10 mouse cellular contexts compared by ENCODE assay signal in the genomic region with DNA sequence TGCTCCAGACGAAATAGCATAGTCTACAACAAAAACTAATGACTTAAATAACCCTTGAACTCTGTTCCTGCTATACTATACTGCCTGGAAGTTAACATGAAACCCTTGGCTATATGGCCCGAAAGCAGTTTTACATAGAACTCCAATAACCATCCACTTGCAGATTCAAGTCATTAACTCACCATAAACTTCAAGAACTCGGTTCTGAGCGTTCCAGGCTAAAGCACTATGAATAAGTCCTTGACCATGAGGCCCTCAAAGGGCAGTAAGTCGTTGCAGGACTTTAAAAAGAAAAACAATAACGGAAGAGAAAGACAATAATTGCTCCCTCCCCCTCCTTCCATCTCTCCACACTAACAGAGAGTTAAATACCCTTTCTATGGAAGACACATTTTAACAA.
DNase-seq lines count a peak whose midpoint lies in the region; ATAC-seq lines count a peak whose summit lies in the region.
"Had no signal": no experiment of that assay in that cellular context is flagged by ENCODE, and none has a peak within 500 bp of the region (broad histone marks: within the 10 kb centered on the region; RNA-seq: fewer than 3 reads in every experiment).

No protein-coding gene starts in this region.

- intact Hi-C loops in left cerebral cortex, postnatal 4 days (cut with DNase I) = no loop called here

- no peak overlapping the region for H3K9ac ChIP-seq in intestine, embryonic 14.5 days (ENCODE audit: low read length)
- H3K9ac ChIP-seq in intestine, embryonic 16.5 days (ENCODE audit: low read depth, low read length) = no peak overlapping the region
- H3K9ac ChIP-seq in midbrain, embryonic 12.5 days (replicated peaks) = no peak overlapping the region
- no peak overlapping the region for H3K9ac ChIP-seq in midbrain, embryonic 16.5 days (ENCODE audit: low read depth, low read length)
- H3K9ac ChIP-seq in hindbrain, embryonic 13.5 days = peak overlapping the region; percentile 43
- no peak overlapping the region for H3K9ac ChIP-seq in stomach, embryonic 15.5 days

- no peak for DNase-seq in intestine, embryonic 14.5 days (ENCODE audit: low spot score)
- DNase-seq in cerebellum, postnatal 36 days = no peak
- DNase-seq in left cerebral cortex, postnatal 4 days = no peak
- DNase-seq: adrenal gland, postnatal 14 days; cerebellum, postnatal 25 days had no signal

- no peaks in the 10 kb centered on the region for H3K4me1 ChIP-seq in intestine, embryonic 14.5 days (replicated peaks; ENCODE audit: control insufficient read depth, insufficient read depth, low read length)
- H3K4me1 ChIP-seq in intestine, embryonic 16.5 days (ENCODE audit: control insufficient read depth, insufficient read depth, low read length) = peaks cover 6% of the 10 kb centered on the region; the same call in 1 of the 2 replicates
- H3K4me1 ChIP-seq in midbrain, embryonic 12.5 days = peaks cover 24% of the 10 kb centered on the region
- H3K4me1 ChIP-seq in midbrain, embryonic 16.5 days (ENCODE audit: control insufficient read depth, insufficient read depth, low read length) = peaks cover 13% of the 10 kb centered on the region
- H3K4me1 ChIP-seq in hindbrain, embryonic 13.5 days (replicated peaks) = peaks cover 16% of the 10 kb centered on the region
- 0 out of 2 replicates have a peak, but pooled peaks cover 6% of the 10 kb centered on the region for H3K4me1 ChIP-seq in stomach, embryonic 15.5 days

- WGBS in intestine, embryonic 14.5 days = 48% methylated on average over 6 of the region's 6 CpGs
- 46% methylated on average over 6 of the region's 6 CpGs for WGBS in intestine, embryonic 16.5 days
- WGBS in midbrain, embryonic 12.5 days = 28% methylated on average over 6 of the region's 6 CpGs
- 41% methylated on average over 6 of the region's 6 CpGs for WGBS in midbrain, embryonic 16.5 days
- 24% methylated on average over 6 of the region's 6 CpGs for WGBS in hindbrain, embryonic 13.5 days
- 35% methylated on average over 6 of the region's 6 CpGs for WGBS in stomach, embryonic 15.5 days

- no peak overlapping the region for H3K4me2 ChIP-seq in intestine, embryonic 14.5 days (ENCODE audit: low read length)
- H3K4me2 ChIP-seq in intestine, embryonic 16.5 days (ENCODE audit: low read depth, low read length) = no peak overlapping the region
- H3K4me2 ChIP-seq in midbrain, embryonic 12.5 days (replicated peaks) = peak overlapping the region; percentile 91
- no peak overlapping the region for H3K4me2 ChIP-seq in midbrain, embryonic 16.5 days (ENCODE audit: low read length)
- H3K4me2 ChIP-seq in hindbrain, embryonic 13.5 days = peak overlapping the region; percentile 74
- peak overlapping the region; percentile 80 for H3K4me2 ChIP-seq in stomach, embryonic 15.5 days

- H3K27ac ChIP-seq in intestine, embryonic 14.5 days (ENCODE audit: low read depth) = no peak overlapping the region
- no peak overlapping the region for H3K27ac ChIP-seq in intestine, embryonic 16.5 days (ENCODE audit: low read length)
- H3K27ac ChIP-seq in midbrain, embryonic 12.5 days (replicated peaks) = no peak overlapping the region
- H3K27ac ChIP-seq in midbrain, embryonic 16.5 days (ENCODE audit: low read length) = no peak overlapping the region
- H3K27ac ChIP-seq in hindbrain, embryonic 13.5 days = no peak overlapping the region
- H3K27ac ChIP-seq in stomach, embryonic 15.5 days = peak overlapping the region; percentile 1; the same call in 1 of the 2 replicates

- H3K36me3 ChIP-seq in intestine, embryonic 14.5 days (ENCODE audit: control insufficient read depth, insufficient read depth, low read length) = no peaks in the 10 kb centered on the region
- H3K36me3 ChIP-seq in intestine, embryonic 16.5 days (ENCODE audit: control insufficient read depth, insufficient read depth, low read length) = no peaks in the 10 kb centered on the region
- H3K36me3 ChIP-seq in midbrain, embryonic 12.5 days = no peaks in the 10 kb centered on the region
- no peaks in the 10 kb centered on the region for H3K36me3 ChIP-seq in midbrain, embryonic 16.5 days (ENCODE audit: control insufficient read depth, insufficient read depth, low read length)
- no peaks in the 10 kb centered on the region for H3K36me3 ChIP-seq in hindbrain, embryonic 13.5 days
- no peaks in the 10 kb centered on the region for H3K36me3 ChIP-seq in stomach, embryonic 15.5 days

- peaks cover 65% of the 10 kb centered on the region for H3K27me3 ChIP-seq in intestine, embryonic 14.5 days (replicated peaks; ENCODE audit: control insufficient read depth, insufficient read depth, low read length)
- H3K27me3 ChIP-seq in intestine, embryonic 16.5 days (replicated peaks; ENCODE audit: control insufficient read depth, insufficient read depth, low read length) = peaks cover 15% of the 10 kb centered on the region; the same call in 1 of the 2 replicates
- H3K27me3 ChIP-seq in midbrain, embryonic 12.5 days = peaks cover 3% of the 10 kb centered on the region
- H3K27me3 ChIP-seq in midbrain, embryonic 16.5 days (ENCODE audit: control insufficient read depth, insufficient read depth, low read depth, low read length) = no peaks in the 10 kb centered on the region; the same call in 1 of the 2 replicates
- peaks cover 31% of the 10 kb centered on the region for H3K27me3 ChIP-seq in hindbrain, embryonic 13.5 days
- no peaks in the 10 kb centered on the region for H3K27me3 ChIP-seq in stomach, embryonic 15.5 days (replicated peaks)

- 0 out of 2 replicates have a peak overlapping the region, but pooled peaks have one; percentile 6 for H3K4me3 ChIP-seq in intestine, embryonic 14.5 days (ENCODE audit: low read depth, low read length)
- no peak overlapping the region for H3K4me3 ChIP-seq in intestine, embryonic 16.5 days (ENCODE audit: low read length)
- peak overlapping the region; percentile 56 for H3K4me3 ChIP-seq in midbrain, embryonic 12.5 days
- H3K4me3 ChIP-seq in midbrain, embryonic 16.5 days (ENCODE audit: low read depth, low read length) = no peak overlapping the region
- H3K4me3 ChIP-seq in hindbrain, embryonic 13.5 days = peak overlapping the region; percentile 48
- peak overlapping the region; percentile 60 for H3K4me3 ChIP-seq in stomach, embryonic 15.5 days (replicated peaks)

- no peak for ATAC-seq in intestine, embryonic 14.5 days (replicated peaks; ENCODE audit: low FRiP score, low TSS enrichment, low read depth)
- no peak for ATAC-seq in intestine, embryonic 16.5 days
- ATAC-seq in midbrain, embryonic 12.5 days (ENCODE audit: low FRiP score, low read depth) = no peak
- no peak for ATAC-seq in midbrain, embryonic 16.5 days
- no peak for ATAC-seq in hindbrain, embryonic 13.5 days (ENCODE audit: low FRiP score)
- no peak for ATAC-seq in stomach, embryonic 15.5 days (ENCODE audit: insufficient read depth, low FRiP score, low read depth)

- H3K9me3 ChIP-seq in intestine, embryonic 14.5 days (ENCODE audit: control insufficient read depth, low read length) = no peaks in the 10 kb centered on the region
- no peaks in the 10 kb centered on the region for H3K9me3 ChIP-seq in intestine, embryonic 16.5 days (ENCODE audit: control insufficient read depth, low read length)
- H3K9me3 ChIP-seq in midbrain, embryonic 12.5 days = no peaks in the 10 kb centered on the region
- H3K9me3 ChIP-seq in midbrain, embryonic 16.5 days (replicated peaks; ENCODE audit: control insufficient read depth, low read length, poor library complexity, severe bottlenecking) = no peaks in the 10 kb centered on the region
- H3K9me3 ChIP-seq in hindbrain, embryonic 13.5 days = no peaks in the 10 kb centered on the region
- no peaks in the 10 kb centered on the region for H3K9me3 ChIP-seq in stomach, embryonic 15.5 days

Comparison
In these comparisons a context has a peak if more than half of its experiments do, and no peak if none do; other contexts are left out.
1. H3K4me2 ChIP-seq: peak in midbrain, embryonic 12.5 days (single experiment), hindbrain, embryonic 13.5 days (single experiment) and stomach, embryonic 15.5 days (single experiment); none in intestine, embryonic 14.5 days (single experiment), intestine, embryonic 16.5 days (single experiment) and midbrain, embryonic 16.5 days (single experiment).
2. H3K4me3 ChIP-seq: peak in intestine, embryonic 14.5 days (single experiment), midbrain, embryonic 12.5 days (single experiment), hindbrain, embryonic 13.5 days (single experiment) and stomach, embryonic 15.5 days (single experiment); none in intestine, embryonic 16.5 days (single experiment) and midbrain, embryonic 16.5 days (single experiment).